Mouse (Mus musculus): ENCODE data around the gene Srpr.

GRCm38 (mm10) chr9:35156002-35156710, 43.8 kb upstream of the Srpr start:
- TF ChIP-seq POLR2A (IDR thresholded peaks at IDR 0.05; ENCODE audit: borderline replicate concordance, low read depth, low read length), result no peak
- TF ChIP-seq CTCF (IDR thresholded peaks at IDR 0.05; ENCODE audit: low read depth, low read length), result no peak

All from bone marrow macrophage, adult 2 months (primary cell).